Mouse (Mus musculus) WW6 (cell line): ENCODE results near the gene Sigmar1.
"Not testable (repeated sequence)": the region's sequence is repeated elsewhere in the genome, so short reads cannot be mapped to it uniquely, and the experiment has no call there.

Experiments
- DNase-seq: peaks from one replicate; pipeline ENCODE4 v3.0.0-alpha.2; 2013; ENCODE audit warnings: low read depth, low spot score

Gene Sigmar1

DNA sequence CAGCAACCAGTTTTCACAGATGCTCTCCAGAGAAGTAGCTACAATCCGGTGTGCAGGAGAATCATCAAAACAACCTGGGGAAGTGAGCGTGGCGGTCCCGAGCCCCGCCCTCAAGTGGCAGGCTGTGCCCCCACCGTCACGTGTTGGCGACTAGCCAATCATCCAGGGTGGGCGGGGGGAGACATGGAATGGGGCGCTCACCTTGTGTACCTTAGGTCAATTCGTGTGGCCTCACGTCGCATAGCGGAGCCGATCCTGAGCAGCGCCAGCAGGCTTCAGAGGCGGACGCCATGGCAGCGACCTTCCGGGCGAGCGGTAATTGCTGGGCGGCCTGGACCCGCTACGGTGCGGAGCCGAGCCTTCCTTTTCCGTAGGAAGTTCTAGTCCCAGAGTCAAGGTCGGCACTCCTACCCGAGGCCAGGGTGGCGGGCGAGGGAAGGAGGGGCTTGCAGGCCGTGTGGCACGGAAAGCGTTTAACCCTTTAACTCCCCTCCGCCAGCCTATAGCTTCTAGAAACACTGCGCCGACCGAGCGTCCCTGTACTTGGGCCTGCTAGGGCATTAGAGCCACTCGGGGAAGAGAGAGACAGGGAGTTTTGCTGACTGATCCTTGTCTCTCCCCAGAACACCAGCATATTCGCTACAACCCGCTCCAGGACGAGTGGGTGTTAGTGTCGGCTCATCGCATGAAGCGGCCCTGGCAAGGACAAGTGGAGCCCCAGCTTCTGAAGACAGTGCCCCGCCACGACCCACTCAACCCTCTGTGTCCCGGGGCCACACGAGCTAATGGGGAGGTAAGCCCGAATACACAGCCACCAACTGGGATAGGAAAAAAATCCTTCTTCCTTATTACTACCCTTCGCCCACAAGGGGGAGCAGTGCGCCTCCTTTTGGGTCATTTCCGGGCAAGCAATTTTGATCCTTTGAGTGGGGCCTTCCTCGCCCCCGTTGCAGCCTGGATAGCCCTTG, at the start of gene Sigmar1:
TSS of gene Sigmar1 (minus strand) at position 820 of the 968 bp plus-strand sequence.
- DNase-seq, result peak; percentile 86

DNA sequence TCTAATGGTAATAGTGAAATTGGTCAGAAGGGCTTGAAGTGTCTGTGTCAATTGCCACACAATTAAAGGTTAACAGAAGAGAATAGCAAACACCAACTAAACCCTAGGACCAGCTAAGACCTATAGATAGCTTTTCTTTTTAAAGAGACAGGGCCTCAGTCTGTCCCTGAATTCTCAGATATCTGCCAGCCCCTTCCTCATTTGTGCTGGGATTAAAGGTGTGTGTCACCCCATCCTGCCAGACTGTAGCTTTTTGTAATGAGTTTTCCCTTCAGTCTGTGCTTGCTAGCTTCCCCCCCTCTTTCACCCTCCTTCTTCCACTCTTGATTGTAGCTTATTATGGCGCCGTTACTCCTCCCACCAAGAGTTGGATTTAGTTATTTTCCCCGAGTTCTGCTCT, 27.2 kb upstream of the Sigmar1 start:
- not testable (repeated sequence) for DNase-seq

DNA sequence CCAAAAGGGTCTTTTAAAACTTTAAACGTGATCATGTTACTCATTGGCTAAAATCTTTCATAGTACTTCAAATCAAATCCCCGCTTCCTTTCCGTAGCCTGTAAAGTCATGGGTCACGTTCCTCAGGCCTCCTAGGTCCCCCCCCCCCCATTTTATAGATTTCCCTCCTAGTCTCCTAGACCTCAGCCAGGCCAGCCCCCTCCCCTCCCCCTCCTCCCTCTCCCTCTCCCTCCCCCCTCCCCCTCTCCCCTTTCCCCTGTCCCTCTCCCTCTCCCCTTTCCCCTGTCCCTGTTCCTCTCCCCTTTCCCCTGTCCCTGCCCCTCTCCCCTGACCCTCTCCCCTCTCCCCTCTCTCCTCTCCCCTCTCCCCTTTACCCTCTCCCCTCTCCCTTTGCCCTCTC, 26.8 kb upstream of the Sigmar1 start:
- DNase-seq, result not testable (repeated sequence)

DNA sequence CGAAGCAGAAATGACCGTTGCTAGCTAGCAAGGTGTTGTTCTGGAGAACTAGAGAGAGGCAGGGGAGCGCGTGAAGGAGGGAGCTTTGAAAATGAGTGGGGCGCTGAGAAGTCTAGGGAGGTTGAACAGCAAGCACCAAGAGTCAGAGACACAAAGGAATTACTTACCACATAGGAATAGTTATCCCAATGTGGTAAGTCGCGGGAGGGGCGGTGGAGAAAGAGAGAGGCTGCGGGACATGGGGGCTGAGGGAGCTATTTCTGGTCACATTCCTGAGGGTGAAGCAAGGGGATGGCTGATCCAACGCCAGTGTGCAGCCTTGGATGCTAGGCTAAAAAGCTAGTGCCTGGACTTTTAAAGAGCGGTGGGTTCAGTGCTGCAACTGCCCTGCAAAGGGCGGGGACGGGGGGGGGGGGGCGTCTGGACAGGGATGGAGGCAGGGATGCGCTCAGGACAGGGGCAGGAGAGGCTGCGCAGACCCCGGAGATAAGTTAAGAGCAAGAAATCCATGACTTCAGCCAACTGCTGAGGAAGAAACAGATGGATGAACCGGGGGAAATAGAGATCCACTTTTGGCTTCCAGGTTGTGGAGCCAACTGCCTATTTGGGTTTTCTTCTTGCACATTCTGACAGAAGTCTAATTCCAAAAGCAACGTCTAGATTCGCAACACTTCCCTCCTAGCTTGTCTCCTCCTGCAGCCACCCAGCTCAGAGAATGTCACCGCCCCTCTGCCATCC, 26.0 kb upstream of the Sigmar1 start:
- not testable (repeated sequence) for DNase-seq

DNA sequence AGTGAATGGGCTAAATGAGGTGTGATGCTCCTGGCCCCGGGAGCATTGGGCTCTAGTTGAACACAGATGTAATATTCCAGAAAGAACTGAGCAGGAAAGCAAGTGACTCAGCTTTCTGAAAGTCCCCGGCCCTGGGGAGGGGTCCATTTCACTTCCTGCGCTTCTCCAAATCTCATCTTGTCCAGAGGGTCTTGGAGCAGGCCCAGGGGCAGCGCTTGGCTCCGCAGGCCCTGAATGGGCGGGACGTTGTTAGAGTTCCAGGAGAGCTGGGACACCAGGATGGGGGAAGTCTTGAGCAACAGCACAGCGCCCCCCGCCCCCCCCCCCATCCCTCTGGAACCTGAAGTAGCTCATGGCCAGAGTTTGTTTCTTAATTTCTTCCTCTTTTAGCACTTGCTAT, 25.3 kb upstream of the Sigmar1 start:
- not testable (repeated sequence) for DNase-seq

DNA sequence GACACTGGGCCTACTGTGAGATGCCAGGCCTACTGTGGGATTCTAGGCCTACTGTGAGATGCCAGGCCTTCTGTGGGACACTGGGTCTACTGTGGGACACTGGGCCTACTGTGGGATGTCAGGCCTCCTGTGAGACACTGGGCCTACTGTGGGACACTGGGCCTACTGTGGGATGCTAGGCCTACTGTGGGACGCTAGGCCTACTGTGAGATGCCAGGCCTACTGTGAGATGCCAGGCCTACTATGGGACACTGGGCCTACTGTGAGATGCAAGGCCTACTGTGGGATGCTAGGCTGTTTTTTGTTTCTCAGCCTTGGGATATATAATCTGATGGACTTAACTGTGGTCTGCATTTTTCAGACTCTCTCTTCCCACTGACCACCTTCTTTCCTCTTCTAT, 19.9 kb upstream of the Sigmar1 start:
- not testable (repeated sequence) for DNase-seq

DNA sequence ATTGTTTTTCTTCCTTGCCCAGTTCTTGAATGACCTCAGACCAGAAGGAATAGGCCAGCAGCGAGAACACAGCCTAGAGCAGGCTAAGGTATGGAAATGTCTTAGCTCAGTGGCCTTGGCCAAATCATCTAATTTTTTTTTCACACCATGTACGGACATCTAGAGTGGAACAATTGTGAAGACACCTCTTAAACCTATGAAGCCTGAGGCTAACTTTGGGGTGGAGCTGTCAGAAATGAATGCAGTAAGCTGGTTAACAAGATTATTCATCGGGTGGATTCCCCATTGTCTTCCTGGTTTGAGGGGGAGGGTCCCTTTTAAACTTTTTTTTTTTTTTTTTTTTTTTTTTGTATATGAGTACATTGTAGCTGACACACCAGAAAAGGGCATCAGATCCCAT, 18.5 kb upstream of the Sigmar1 start:
- not testable (repeated sequence) for DNase-seq

DNA sequence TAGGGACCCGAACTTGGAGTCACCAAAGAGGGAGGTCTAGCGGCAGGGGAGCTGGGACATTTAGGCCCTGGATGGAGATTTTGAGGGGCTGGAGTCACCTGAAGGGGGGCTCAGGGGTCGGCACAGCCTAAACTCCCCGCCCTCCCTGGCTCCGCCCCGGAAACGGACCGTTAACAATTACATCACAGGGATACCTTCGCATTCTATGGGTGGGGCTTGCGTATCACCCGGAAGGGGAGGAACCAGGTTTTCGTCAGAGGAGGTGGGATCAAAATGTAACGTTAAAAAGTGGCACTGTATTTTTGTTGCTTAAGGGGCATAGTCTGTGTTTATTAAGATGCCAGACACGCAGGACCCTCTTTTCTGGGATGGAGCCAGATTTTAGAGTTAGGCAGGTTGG, 18.0 kb upstream of the Sigmar1 start, which contains the start of gene Ccl27a:
TSS of gene Ccl27a (minus strand) at position 246 of the 400 bp plus-strand sequence.
- DNase-seq, result peak; percentile 58

DNA sequence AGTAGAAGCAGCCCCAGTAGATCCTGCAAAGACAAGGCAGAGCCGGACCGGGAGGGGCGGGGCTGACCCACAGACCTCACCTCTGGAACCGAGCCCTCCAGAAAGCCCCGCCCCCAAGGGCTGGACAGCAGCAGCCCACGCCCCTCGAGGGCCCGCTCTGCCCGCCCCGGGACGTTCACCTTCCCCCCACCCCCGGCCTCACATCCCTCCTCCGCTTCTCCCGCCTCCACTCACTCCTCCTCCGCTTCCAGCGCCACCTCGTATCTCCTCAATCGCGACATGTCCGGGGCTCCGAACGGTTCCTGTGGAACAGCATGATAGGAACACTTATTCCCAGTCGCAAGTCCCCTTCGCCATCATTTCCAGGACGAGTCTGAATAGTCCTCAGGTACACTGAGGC, 17.5 kb upstream of the Sigmar1 start:
- not testable (repeated sequence) for DNase-seq

DNA sequence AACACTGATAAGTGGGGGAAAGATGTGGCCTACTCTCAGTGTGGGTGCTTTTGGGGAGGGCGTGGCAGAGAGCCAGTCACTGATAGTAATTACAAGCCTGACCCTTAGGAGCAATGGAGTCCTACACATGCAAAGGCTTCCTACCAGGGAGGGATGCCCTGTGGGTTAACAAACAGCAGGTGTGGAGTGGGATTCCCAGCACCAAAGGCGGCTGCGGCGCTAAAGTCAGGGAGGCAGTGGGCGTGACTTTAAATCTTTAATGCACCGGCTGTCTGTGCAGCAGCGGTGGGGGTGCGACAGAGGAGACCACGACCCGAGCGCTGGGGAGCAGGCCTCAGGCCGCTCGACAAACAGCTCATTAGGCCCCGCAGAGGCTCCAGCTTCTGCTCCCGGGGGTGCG, 17.0 kb upstream of the Sigmar1 start:
- not testable (repeated sequence) for DNase-seq

DNA sequence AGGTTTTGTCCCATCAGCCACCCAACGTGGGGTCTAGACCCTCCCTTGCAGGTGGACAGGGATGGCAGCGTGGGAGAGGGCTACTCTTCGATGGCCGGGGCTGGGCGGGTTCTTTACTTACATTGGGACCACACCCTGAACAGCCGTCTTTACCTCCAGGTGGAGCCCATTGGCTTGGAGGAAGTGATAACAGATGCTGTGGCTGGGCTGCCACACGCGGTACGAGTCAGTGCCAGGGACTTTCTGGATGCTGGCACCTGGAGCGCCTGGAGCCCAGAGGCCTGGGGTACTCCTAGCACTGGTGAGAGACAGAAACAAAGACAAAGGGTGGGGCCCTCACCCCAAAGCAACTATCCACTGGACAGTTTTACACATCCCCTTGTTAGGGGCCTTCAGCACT, 11.3 kb upstream of the Sigmar1 start:
- not testable (repeated sequence) for DNase-seq

DNA sequence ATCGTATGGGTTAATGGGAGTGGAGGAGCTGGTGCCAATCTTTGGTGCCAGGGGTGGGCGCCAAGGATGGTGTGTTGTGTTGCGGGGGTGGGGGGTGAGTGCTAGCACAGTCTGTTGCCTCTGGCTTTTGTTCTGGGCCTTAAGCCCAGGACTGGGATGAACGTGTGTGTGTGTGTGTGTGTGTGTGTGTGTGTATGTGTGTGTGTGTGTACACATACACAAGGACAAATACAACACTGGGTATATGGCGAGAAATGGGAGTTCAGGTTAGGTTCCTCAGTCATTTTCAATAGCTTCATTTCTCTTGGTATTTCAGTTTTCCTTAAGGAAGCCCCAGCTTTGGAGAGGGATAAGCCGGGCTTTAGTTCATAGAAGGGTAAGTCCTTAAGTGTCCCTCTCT, 7.2 kb upstream of the Sigmar1 start:
- not testable (repeated sequence) for DNase-seq

DNA sequence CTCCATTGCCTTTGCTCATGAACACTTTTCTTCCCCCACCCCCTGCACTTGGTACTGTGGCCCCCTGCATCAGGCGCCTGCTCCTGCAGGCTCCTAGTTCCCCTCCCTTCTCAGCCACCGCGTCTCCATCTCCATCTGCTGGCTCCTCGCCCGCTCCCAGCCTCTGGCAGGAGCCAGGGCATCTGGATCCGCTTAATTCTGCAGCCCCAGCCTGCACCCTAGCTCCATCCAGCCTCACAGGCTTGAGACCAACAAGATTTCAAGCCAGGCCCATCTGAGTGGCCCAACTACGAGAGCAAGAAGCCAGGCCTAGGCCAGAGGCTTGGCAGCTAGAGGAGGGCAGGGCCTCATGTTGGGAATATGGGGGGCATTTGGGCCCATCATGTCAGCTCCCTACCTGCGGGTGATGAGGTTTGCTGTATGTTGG, 6.7 kb upstream of the Sigmar1 start:
- DNase-seq, result not testable (repeated sequence)

DNA sequence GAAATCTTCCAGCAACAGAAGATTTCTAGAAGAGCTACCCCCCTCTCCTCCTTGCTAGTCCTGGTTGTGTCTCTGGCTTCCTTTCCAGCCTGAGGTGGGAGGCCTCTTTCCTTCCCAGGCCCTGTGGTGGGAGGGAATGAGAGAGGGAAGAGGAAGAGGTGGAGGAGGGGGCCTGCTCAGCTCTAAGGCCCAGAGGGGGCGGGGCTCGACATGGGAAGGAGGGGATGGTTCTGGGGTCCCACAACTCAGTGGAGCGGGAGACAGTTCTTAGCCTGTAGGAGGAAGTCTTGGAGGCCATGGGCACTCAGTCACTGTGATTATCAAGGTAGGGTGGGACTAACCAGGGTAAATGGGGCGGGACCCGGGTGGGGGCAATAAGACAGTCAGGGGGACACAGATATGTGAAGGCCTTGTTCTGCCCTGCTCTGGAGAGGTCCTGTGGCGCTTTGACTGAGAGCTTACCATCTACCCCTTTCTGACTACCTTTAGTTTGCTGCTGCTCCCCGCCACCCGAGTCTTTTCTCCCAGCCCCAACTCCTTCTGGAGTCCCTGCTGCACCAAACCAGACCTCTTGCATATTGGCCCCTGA, 6.2 kb upstream of the Sigmar1 start:
- DNase-seq, result no peak

DNA sequence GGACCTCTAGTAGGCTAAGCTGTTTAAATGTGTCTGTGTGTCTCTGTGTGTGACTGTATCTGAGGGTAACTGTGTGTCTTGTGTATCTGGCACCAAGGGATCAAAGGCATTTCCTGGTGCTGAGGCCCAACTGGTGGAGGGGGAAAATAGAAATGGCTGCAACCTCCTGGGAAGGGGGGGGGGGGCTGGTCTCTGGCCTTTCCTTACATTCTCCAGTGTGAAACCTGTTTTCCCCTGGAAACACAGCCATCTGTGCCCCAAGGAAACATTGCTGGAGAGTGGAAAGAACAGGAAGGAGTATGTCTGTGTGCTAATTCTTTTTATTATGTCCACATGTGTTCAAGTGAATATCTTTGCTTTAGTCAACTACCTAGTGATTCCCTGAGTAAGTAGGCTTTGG, 5.7 kb upstream of the Sigmar1 start:
- DNase-seq, result no peak

DNA sequence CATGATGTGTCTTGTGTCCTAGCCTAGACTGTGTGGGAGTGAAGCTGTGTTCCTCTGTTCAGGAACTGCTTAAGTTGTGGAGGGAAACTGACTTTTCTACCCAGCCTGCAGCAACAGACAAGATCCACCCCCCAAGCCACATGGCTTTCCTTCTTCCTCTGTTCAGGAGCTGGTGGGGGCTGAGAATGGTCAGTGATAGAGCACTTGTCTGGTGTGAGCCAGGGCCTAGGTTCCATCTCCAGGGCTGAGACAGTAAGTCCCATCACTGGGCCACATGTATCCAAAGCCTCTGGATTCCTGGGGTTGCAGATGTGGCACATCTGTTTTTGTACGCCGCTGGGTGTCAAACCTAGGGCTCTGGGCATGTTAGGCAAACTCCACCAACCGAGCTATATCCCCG, 5.0 kb upstream of the Sigmar1 start:
- no peak for DNase-seq

DNA sequence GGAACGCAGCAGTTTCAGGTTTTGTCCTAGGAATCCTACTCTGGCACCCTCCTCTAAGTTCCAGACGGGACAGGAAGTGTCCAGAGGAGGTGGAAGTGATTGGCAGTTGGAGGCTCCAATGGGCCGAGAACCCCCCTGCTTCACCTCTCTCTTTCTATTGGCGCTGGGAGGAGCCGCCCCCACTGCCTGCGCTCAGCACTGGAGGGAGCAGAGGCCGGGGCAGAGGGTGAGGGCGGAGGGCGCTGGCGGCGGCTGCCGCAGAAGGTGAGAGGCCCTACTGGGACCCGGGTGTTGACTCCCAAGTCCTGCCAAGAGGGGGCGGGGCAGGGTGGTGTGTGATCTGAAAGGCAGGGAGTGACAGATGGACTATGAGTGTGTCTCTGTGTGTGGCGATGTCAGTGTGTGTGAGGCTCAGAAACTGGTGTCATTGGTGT, 4.3 kb upstream of the Sigmar1 start:
- peak; percentile 56 for DNase-seq

DNA sequence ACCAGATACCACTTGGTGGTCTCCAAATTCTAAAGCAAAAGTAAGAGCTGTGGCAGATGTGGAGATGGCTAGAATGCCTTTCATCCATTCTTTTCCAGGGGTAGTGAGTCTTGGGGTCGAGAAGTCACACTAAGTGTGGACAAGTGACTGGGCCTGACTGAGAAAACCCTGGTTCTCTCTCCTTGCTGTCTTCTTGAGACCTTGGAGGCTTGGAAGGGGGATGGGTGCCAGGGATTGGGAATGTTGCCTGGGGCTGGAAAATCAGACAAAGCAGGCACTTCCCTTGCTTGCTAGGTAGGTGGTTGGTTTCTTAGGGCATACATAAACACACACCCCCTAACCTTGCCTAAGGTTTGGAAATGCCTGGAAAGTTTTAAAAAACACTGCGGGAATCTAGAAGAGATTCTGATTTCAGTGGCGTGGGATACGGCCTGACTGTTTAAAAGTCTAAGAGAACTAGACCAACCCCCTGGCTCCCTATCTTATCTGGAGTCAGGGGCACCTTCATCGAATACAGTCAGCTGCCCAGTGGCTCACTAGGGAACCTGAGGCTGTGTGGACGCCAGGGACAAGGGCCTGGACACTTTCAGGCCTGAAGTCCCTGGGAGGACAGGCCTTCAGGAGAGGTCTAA, 3.8 kb upstream of the Sigmar1 start:
- DNase-seq, result no peak

DNA sequence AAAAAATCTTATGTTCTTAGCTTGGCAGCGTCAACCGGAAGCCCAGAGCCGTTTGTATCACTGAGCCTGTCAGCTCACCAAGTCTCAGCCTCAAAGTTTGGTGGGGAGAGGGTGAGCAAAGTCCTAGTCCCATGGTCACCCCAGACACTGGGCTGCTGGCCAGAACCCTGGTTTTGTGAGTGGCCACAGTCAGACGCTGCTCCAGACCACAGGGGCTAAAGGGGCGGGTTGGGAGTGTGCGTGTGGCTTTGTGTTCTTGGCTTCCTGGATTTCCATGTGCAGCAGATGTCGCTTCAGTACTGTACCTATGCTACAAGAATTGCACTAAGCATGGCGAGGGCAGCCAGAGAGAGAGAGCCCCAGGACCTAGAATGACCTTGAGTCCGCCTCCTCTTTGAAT, 3.2 kb upstream of the Sigmar1 start:
- no peak for DNase-seq

DNA sequence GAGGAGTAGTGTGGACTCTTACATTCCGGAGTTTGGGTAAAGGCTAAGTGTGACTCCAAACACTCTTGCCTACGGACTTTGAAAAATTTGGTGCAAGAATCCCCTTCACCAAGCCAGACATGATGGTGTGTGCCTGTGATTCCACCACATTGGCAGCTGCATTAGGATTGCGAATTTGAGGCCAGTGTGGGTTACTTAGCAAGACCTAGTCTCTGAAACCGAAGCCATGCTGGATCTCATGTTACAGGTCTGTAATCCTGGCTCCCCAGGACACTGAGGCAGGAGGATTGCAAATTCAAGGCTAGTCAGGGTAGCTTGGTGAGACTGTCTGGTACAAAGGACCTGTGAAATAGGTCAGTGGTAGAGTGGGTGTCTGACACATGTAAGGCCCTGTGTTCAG, 2.7 kb upstream of the Sigmar1 start:
- no peak for DNase-seq

DNA sequence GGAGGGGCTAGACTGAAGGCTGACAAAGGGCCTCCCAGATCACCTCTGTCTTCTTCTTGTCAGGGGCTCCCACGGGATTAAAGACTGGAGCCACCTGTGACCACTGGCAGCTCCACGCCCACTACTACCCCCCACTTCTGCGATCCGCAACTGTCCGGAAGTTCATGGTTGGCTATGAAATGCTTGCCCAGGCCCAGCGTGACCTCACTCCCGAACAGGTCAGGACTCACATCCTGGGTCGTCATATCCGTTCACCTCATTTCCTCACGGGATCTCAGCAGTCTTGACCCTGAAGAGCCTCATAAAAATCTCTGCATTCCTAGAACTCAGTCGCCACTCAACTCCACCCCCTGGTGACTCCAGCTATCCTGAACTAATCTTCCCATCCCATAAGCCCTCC, 2.1 kb upstream of the Sigmar1 start:
- no peak for DNase-seq

DNA sequence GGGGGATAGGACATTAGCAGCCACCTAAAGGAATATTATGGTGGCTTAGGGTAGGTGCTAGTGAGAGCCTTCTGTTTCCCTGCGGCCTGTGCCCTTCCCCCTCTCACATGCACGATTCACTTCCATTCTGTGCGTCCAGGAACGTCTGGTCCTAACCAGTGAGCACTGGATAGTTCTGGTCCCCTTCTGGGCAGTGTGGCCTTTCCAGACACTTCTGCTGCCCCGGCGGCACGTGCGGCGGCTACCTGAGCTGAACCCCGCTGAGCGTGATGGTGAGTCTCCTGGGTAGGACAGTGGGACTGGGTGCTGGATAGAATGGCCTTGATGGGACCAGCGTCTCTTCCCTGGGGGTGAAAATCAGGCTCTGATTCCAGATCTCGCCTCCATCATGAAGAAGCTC, 1.4 kb upstream of the Sigmar1 start:
- DNase-seq, result no peak
